Mouse (Mus musculus): ENCODE data around the gene Slc1a7.

- TF ChIP-seq CTCF (IDR thresholded peaks at IDR 0.05; ENCODE audit: low read depth) (no peak), EP300 (IDR thresholded peaks at IDR 0.05; ENCODE audit: low read depth) (no peak)
Observed at GRCm38 (mm10) chr4:107975004-107975403, 6.9 kb downstream of the Slc1a7 start.
